Mouse (Mus musculus) spleen, adult 2 months (tissue): ENCODE data around the gene G430095P16Rik.

ENCODE experiments used
- CTCF ChIP-seq: fragments of 200-500 bp; IDR thresholded peaks from 2 replicates; pipeline ENCODE4 v1.5.1; 2011; ENCODE audit warnings: mild to moderate bottlenecking, inconsistent platforms; ENCODE audit not compliant: insufficient read depth, insufficient read length, insufficient replicate concordance; ENCODE audit errors: extremely low read depth
- POLR2A ChIP-seq: fragments of 200-500 bp; IDR thresholded peaks from 2 replicates; pipeline ENCODE4 v1.6.1; 2011; ENCODE audit warnings: low read depth, low read length, inconsistent platforms

DNA sequence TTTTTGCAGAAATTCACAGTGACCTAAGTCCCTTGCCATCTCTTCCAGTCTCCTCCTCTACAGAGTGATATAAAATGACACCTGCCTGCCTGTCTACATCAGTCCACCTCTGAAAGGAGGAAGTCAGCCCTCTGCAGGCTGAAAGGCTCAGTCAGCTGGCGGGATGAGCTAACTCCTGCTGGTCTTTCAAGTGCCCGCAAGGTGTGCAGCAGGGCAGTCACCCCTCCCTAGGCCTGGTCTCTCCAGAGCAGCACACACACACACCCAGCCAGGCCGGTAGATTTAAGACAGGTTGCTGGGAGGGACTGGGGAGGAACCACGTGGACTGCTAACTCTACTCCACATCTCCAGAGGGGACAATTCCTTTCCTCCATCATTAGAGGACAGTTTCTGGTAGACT is 41.3 kb downstream of the G430095P16Rik start:
- no peak for TF ChIP-seq CTCF
- TF ChIP-seq POLR2A = no peak
